11 mouse cellular contexts compared by ENCODE assay signal in genomic region chr19:53810024-53810423, GRCm38 (mm10).
DNase-seq lines count a peak whose midpoint lies in the region; ATAC-seq and TF ChIP-seq lines count a peak whose summit lies in the region.
"Had no signal": no experiment of that assay in that cellular context is flagged by ENCODE, and none has a peak within 500 bp of the region (broad histone marks: within the 10 kb centered on the region; RNA-seq: fewer than 3 reads in every experiment).

No protein-coding gene starts in this region.

- no peaks in the 10 kb centered on the region for H3K27me3 ChIP-seq in heart, embryonic 11.5 days (ENCODE audit: control insufficient read depth, insufficient read depth, low read length)
- peaks cover 2% of the 10 kb centered on the region; the same call in 1 of the 2 replicates for H3K27me3 ChIP-seq in limb, embryonic 12.5 days
- no peaks in the 10 kb centered on the region for H3K27me3 ChIP-seq in forebrain, embryonic 11.5 days (ENCODE audit: control insufficient read depth, insufficient read depth, low read length)
- no peaks in the 10 kb centered on the region; the same call in 1 of the 2 replicates for H3K27me3 ChIP-seq in forebrain, embryonic 10.5 days (ENCODE audit: poor library complexity, severe bottlenecking)
- H3K27me3 ChIP-seq: Patski had no signal

- intact Hi-C loops in left cerebral cortex, adult 2 months (cut with DNase I), result no loop called here
- intact Hi-C loops in left cerebral cortex, postnatal 10 days (cut with DNase I), result no loop called here

- 0 out of 2 replicates have a peak, but pooled peaks cover 2% of the 10 kb centered on the region for H3K36me3 ChIP-seq in heart, embryonic 11.5 days (ENCODE audit: control insufficient read depth, insufficient read depth, low read length)
- H3K36me3 ChIP-seq in limb, embryonic 12.5 days, result no peaks in the 10 kb centered on the region
- H3K36me3 ChIP-seq in forebrain, embryonic 11.5 days (ENCODE audit: control insufficient read depth, insufficient read depth, low read length), result no peaks in the 10 kb centered on the region
- H3K36me3 ChIP-seq in forebrain, embryonic 10.5 days (replicated peaks), result no peaks in the 10 kb centered on the region

- ATAC-seq in heart, embryonic 11.5 days (replicated peaks; ENCODE audit: insufficient number of reproducible peaks, low FRiP score, low TSS enrichment), result peak; percentile 60; the same call in 1 of the 2 replicates
- ATAC-seq in limb, embryonic 12.5 days (ENCODE audit: insufficient number of reproducible peaks, insufficient read depth, low FRiP score, low TSS enrichment, low read depth), result no peak
- ATAC-seq in megakaryocyte-erythroid progenitor cell, adult 5-6 weeks (replicated peaks; ENCODE audit: low FRiP score, low TSS enrichment, poor library complexity, severe bottlenecking), result peak; percentile 28
- ATAC-seq in forebrain, embryonic 11.5 days (replicated peaks; ENCODE audit: low FRiP score), result no peak
- ATAC-seq: Patski had no signal

- peak overlapping the region; percentile 52 for H3K27ac ChIP-seq in left cerebral cortex, adult 2 months
- H3K27ac ChIP-seq in heart, embryonic 11.5 days (ENCODE audit: low read depth, low read length), result peak overlapping the region; percentile 60
- 0 out of 2 replicates have a peak overlapping the region, but pooled peaks have one; percentile 41 for H3K27ac ChIP-seq in limb, embryonic 12.5 days
- H3K27ac ChIP-seq in forebrain, embryonic 11.5 days (ENCODE audit: low read depth, low read length), result no peak overlapping the region
- H3K27ac ChIP-seq in forebrain, embryonic 10.5 days, result no peak overlapping the region

- peaks cover 59% of the 10 kb centered on the region for H3K4me1 ChIP-seq in heart, embryonic 11.5 days (ENCODE audit: control insufficient read depth, insufficient read depth, low read length)
- peaks cover 22% of the 10 kb centered on the region for H3K4me1 ChIP-seq in limb, embryonic 12.5 days (replicated peaks)
- H3K4me1 ChIP-seq in forebrain, embryonic 11.5 days (replicated peaks; ENCODE audit: control insufficient read depth, insufficient read depth, low read length), result no peaks in the 10 kb centered on the region
- H3K4me1 ChIP-seq in forebrain, embryonic 10.5 days, result peaks cover 25% of the 10 kb centered on the region

- H3K9me3 ChIP-seq in heart, embryonic 11.5 days (replicated peaks; ENCODE audit: control insufficient read depth, low read length), result no peaks in the 10 kb centered on the region
- no peaks in the 10 kb centered on the region for H3K9me3 ChIP-seq in limb, embryonic 12.5 days
- no peaks in the 10 kb centered on the region for H3K9me3 ChIP-seq in forebrain, embryonic 11.5 days (ENCODE audit: control insufficient read depth, low read length)
- no peaks in the 10 kb centered on the region for H3K9me3 ChIP-seq in forebrain, embryonic 10.5 days

- 7% methylated on average over 7 of the region's 7 CpGs for WGBS in heart, embryonic 11.5 days (ENCODE audit: insufficient replicate concordance)
- WGBS in limb, embryonic 12.5 days, result 48% methylated on average over 7 of the region's 7 CpGs
- 81% methylated on average over 7 of the region's 7 CpGs for WGBS in forebrain, embryonic 11.5 days
- 84% methylated on average over 7 of the region's 7 CpGs for WGBS in forebrain, embryonic 10.5 days

- no peak for TF ChIP-seq CTCF in left cerebral cortex, adult 2 months (IDR thresholded peaks at IDR 0.05)

- no peak overlapping the region for H3K4me3 ChIP-seq in left cerebral cortex, adult 2 months
- no peak overlapping the region for H3K4me3 ChIP-seq in heart, embryonic 11.5 days (ENCODE audit: low read depth, low read length)
- H3K4me3 ChIP-seq in limb, embryonic 12.5 days (replicated peaks), result no peak overlapping the region
- no peak overlapping the region for H3K4me3 ChIP-seq in forebrain, embryonic 11.5 days (ENCODE audit: low read depth, low read length)
- H3K4me3 ChIP-seq in forebrain, embryonic 10.5 days, result no peak overlapping the region

- H3K4me2 ChIP-seq in heart, embryonic 11.5 days, result peak overlapping the region; percentile 51
- no peak overlapping the region for H3K4me2 ChIP-seq in limb, embryonic 12.5 days
- no peak overlapping the region for H3K4me2 ChIP-seq in forebrain, embryonic 11.5 days (ENCODE audit: low read depth, low read length, severe bottlenecking)

- H3K9ac ChIP-seq in heart, embryonic 11.5 days (ENCODE audit: low read depth, low read length), result no peak overlapping the region
- H3K9ac ChIP-seq in limb, embryonic 12.5 days (replicated peaks), result no peak overlapping the region
- H3K9ac ChIP-seq in forebrain, embryonic 11.5 days (ENCODE audit: low read length), result no peak overlapping the region

- DNase-seq in left cerebral cortex, adult 2 months (ENCODE audit: extremely low spot score in 1 of 2, low spot score in 2 of 2), result no peak
- no peak for DNase-seq in left cerebral cortex, postnatal 10 days (ENCODE audit: extremely low spot score in 1 of 2, low spot score in 2 of 2)
- no peak for DNase-seq in forebrain, embryonic 11.5 days (ENCODE audit: low spot score)
- no peak for DNase-seq in right cerebral cortex, postnatal 10 days (ENCODE audit: low spot score in 2 of 2)
- no peak for DNase-seq in forebrain, embryonic 10.5 days (ENCODE audit: extremely low spot score, low spot score)
- DNase-seq: cerebellum, postnatal 14 days; gastrocnemius, postnatal 36 days had no signal

Comparison
In these comparisons a context has a peak if more than half of its experiments do, and no peak if none do; other contexts are left out.
1. H3K27ac ChIP-seq: peak in left cerebral cortex, adult 2 months (single experiment), heart, embryonic 11.5 days (single experiment) and limb, embryonic 12.5 days (single experiment); none in forebrain, embryonic 11.5 days (single experiment) and forebrain, embryonic 10.5 days (single experiment).
2. ATAC-seq: peak in heart, embryonic 11.5 days (single experiment) and megakaryocyte-erythroid progenitor cell, adult 5-6 weeks (single experiment); none in limb, embryonic 12.5 days (single experiment) and forebrain, embryonic 11.5 days (single experiment).